Mouse (Mus musculus): ENCODE measurements at regions not wholly inside any gene's neighbourhood (a gene's known extent, or its start where the extent isn't known, plus 50 kb on each side); places are given as distances from the start of the nearest gene placed in this dataset.

DNA sequence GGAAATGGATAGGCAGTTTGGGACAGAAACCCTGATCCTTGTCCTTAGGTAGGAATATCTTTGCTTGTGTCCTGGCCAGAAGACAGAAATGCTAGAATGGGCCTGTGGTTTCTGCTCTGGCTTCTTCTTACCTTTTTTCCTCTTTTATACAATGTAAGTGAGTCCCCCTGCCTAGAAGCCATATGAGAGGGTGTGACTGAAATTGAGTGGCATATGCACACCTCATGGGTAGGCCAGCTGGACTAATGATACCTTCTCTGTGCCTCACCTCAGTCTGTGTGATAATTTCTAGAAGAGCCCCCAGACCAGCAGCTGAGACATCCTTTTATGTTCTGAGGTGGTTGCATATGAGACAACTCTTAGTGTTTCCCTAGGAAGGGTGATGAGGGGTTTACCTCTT lies 385.7 kb downstream of the Cd109 start:
- TF ChIP-seq CTCF (IDR thresholded peaks at IDR 0.05; ENCODE audit: borderline replicate concordance, control insufficient read depth, extremely low read depth, insufficient read depth, low read length, poor library complexity) (no peak), POLR2A (IDR thresholded peaks at IDR 0.05; ENCODE audit: control insufficient read depth, extremely low read depth, insufficient read depth, low read length, poor library complexity) (no peak)
